Mouse (Mus musculus): Measurements from ENCODE around the gene Nmnat3.

- TF ChIP-seq CTCF (conservative IDR thresholded peaks at IDR 0.05; ENCODE audit: low read length): no peak
- TF ChIP-seq NANOG (IDR thresholded peaks at IDR 0.05; ENCODE audit: borderline replicate concordance, low read length): no peak
Measured at GRCm38 (mm10) chr9:98423691-98424090, 136.5 kb downstream of the Nmnat3 start.

All from E14TG2a.4 (cell line).